Mouse (Mus musculus) gastrocnemius, postnatal 10 days (tissue): ENCODE results near the gene Anxa7. TPM values are rescaled to one million over a fixed set of nuclear protein-coding genes. Genes with fewer than 3 reads are reported as not detected.

Experiments used
- DNase-seq: peaks from one replicate; pipeline ENCODE4 v3.0.0; 2021; ENCODE audit warnings: mixed read lengths
- long read RNA-seq, 2 experiments: library from polyadenylated mRNA; stranded (forward); transcript quantifications; one replicate each; pipeline ENCODE4 v2.0.0; 2021
- total RNA-seq, 2 experiments: library from RNA; stranded (reverse); gene quantifications; 2 replicates each; pipeline ENCODE4 v1.2.3; 2021

Anxa7 gene
- 10 to 100 TPM; 29.0 to 39.0 TPM for total RNA-seq
- long read RNA-seq, experiment 1, transcript Anxa7-202 (14 exons, 2,904 nt) = major isoform, 33 of 61 reads
- long read RNA-seq, experiment 1, transcript Anxa7-201 (13 exons, 2,851 nt) = minor isoform, 13 of 61 reads
- long read RNA-seq, experiment 1, partial matches to known transcripts = 3 of 61 reads
- long read RNA-seq, experiment 1, other reads (novel, unspliced or antisense) = 9 of 61 reads
- long read RNA-seq, experiment 2, transcript Anxa7-201 (13 exons, 2,851 nt) = minor isoform, 15 of 45 reads
- long read RNA-seq, experiment 2, transcript Anxa7-202 (14 exons, 2,904 nt) = major isoform, 17 of 45 reads
- long read RNA-seq, experiment 2, partial matches to known transcripts = 9 of 45 reads
- long read RNA-seq, experiment 2, other reads (novel, unspliced or antisense) = 4 of 45 reads

GRCm38 (mm10) chr14:20479291-20480194 is at the start of gene Anxa7:
TSS of gene Anxa7 (minus strand) at chr14:20480133.
- peak; percentile 56 for DNase-seq

GRCm38 (mm10) chr14:20529643-20530042 is 49.7 kb upstream of the Anxa7 start:
- DNase-seq = no peak

GRCm38 (mm10) chr14:20520179-20520578 is 40.2 kb upstream of the Anxa7 start:
- no peak for DNase-seq

- no peak for DNase-seq
Measured at GRCm38 (mm10) chr14:20508424-20508823, 28.5 kb upstream of the Anxa7 start.

GRCm38 (mm10) chr14:20502966-20503365 is 23.0 kb upstream of the Anxa7 start:
- no peak for DNase-seq

GRCm38 (mm10) chr14:20499982-20500381 is 20.0 kb upstream of the Anxa7 start:
- no peak for DNase-seq

GRCm38 (mm10) chr14:20496603-20497002 is 16.7 kb upstream of the Anxa7 start, which contains the start of gene Mss51:
TSS of gene Mss51 (minus strand) at chr14:20496901.
- no peak for DNase-seq

GRCm38 (mm10) chr14:20486031-20486430 is 6.1 kb upstream of the Anxa7 start:
- DNase-seq = no peak

GRCm38 (mm10) chr14:20482051-20482751 is 2.3 kb upstream of the Anxa7 start:
- DNase-seq = no peak

- DNase-seq = no peak
Measured at GRCm38 (mm10) chr14:20481211-20481610, 1.3 kb upstream of the Anxa7 start.

GRCm38 (mm10) chr14:20480195-20480579 is 254 bp upstream of the Anxa7 start:
- no peak for DNase-seq

- DNase-seq = peak; percentile 15
Measured at GRCm38 (mm10) chr14:20478801-20479200, 1.1 kb downstream of the Anxa7 start.

GRCm38 (mm10) chr14:20478385-20478784 is 1.5 kb downstream of the Anxa7 start:
- no peak for DNase-seq

- DNase-seq = no peak
Measured at GRCm38 (mm10) chr14:20477261-20478025, 2.5 kb downstream of the Anxa7 start.

GRCm38 (mm10) chr14:20460216-20460615 is 19.7 kb downstream of the Anxa7 start:
- DNase-seq = no peak

GRCm38 (mm10) chr14:20458378-20458777 is 21.6 kb downstream of the Anxa7 start:
- DNase-seq = no peak

GRCm38 (mm10) chr14:20452929-20453328 is 27.0 kb downstream of the Anxa7 start:
- DNase-seq = no peak

GRCm38 (mm10) chr14:20451765-20452331 is 28.1 kb downstream of the Anxa7 start, which contains the start of gene Cfap70:
TSS of gene Cfap70 (minus strand) at chr14:20452226.
- peak; percentile 35 for DNase-seq

- no peak for DNase-seq
Measured at GRCm38 (mm10) chr14:20451302-20451701, 28.6 kb downstream of the Anxa7 start.

- peak; percentile 21 for DNase-seq
Measured at GRCm38 (mm10) chr14:20447209-20447608, 32.7 kb downstream of the Anxa7 start.

- DNase-seq = no peak
Measured at GRCm38 (mm10) chr14:20442252-20442651, 37.7 kb downstream of the Anxa7 start.
